Mouse (Mus musculus): ENCODE results near the gene Fzd5.

The Fzd5 gene

GRCm38 (mm10) chr1:64733453-64734245 lies 3.9 kb downstream of the Fzd5 start:
- no peak for DNase-seq

- no peak for DNase-seq
Measured at GRCm38 (mm10) chr1:64732637-64733200, 4.8 kb downstream of the Fzd5 start.

- no peak for DNase-seq
Measured at GRCm38 (mm10) chr1:64732161-64732560, 5.4 kb downstream of the Fzd5 start.

DNA sequence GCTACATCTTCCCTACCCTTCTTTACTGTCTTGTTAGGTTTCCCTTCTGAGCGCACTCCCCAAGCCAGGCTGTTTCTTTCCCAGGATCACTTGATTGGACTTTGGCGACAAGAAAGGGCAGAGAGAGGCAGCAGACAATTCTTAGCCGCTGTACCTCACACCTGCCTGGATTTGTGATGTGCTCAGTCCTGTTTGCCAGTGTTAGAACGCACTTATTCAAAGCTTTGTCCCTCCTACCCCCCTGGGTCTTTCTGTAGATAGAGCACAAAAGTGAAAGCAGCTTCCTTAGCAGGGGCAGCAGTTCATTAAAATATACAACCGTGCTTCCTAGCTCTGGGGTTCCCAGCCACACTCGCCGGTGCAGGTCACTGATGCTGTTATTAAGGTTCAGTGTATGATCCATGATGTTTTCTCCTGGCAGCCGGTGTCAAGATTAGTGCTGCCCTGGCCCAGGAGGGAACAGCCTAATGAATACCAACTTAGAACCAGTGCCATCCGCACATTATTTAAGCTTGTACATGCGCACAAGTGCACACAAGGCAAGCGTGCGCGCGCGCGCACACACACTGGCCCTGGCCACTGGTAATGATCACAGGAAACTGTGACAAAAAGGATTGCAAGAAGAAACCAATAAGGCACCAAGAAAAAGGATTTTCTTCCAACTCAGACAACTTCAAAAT lies 6.1 kb downstream of the Fzd5 start:
- no peak for DNase-seq

- no peak for DNase-seq
Measured at GRCm38 (mm10) chr1:64730046-64730445, 7.5 kb downstream of the Fzd5 start.

- DNase-seq: no peak
Measured at GRCm38 (mm10) chr1:64721034-64721587, 16.4 kb downstream of the Fzd5 start.

DNA sequence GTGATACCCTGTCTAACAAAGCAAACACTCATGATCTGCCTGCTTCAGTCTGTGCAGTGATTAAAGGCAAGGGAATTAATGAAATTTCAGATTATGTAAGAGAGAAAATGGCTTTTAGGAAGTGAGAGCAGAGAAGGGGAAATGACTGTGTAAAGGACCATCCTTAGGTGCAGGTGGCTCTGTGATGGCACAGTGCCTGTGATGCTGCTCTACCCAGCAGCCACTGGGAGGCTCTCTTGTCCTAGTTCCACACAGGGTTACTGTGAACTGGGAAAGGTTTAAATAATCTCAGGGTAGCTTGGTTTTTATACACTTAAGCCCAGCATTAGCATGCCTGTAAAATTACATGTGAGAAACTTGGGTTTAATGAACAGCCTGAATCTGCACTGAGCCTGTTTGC lies 20.0 kb downstream of the Fzd5 start:
- peak; percentile 60 to 67 for DNase-seq

GRCm38 (mm10) chr1:64716589-64717304 lies 20.8 kb downstream of the Fzd5 start:
- no peak for DNase-seq

DNA sequence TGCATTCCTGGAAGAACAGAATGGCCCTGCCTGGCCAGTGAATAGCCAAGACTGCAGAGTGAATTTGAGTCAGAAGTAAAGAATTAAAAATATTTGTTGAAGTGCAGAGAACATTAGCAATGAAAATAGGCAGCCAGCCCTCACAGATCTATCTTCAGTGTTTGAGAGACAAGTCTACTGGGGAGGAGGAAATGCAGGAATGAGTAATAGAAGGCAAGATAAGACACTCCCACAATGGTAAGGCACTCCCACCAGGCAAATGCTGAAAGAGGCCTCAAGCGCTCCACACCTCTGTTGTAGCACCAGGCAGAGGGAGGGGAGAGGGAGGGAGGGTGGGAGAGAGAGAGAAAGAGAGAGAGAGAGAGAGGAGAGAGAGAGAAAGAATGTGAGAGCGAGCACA lies 22.1 kb downstream of the Fzd5 start:
- DNase-seq: no peak

GRCm38 (mm10) chr1:64712006-64712760 lies 25.4 kb downstream of the Fzd5 start:
- no peak for DNase-seq

DNA sequence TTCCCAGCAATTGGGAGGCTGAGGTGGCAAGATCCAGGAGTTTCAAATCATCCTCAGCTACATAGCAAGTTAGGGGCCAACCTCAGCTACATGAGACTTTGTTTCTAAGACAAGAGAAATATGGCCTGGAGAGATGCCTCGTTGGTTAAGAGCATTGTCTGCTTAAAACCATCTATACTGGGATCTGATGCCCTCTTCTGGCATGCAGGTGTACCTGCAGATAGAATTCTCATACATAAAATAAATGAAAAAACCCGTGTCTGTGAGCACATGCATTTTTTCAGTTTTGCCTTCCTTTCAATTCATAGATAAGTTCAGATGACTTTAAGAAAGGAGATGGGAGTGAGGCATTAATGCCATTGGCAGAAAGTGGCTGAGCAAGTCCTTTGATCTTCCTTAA lies 27.7 kb downstream of the Fzd5 start:
- peak; percentile 45 to 49 for DNase-seq

- DNase-seq: no peak
Measured at GRCm38 (mm10) chr1:64706610-64707009, 30.9 kb downstream of the Fzd5 start.

- peak; percentile 65 to 70 for DNase-seq
Measured at GRCm38 (mm10) chr1:64705230-64705629, 32.3 kb downstream of the Fzd5 start.

GRCm38 (mm10) chr1:64701780-64702179 lies 35.8 kb downstream of the Fzd5 start:
- DNase-seq: no peak

GRCm38 (mm10) chr1:64695156-64695555 lies 42.4 kb downstream of the Fzd5 start:
- no peak for DNase-seq

DNA sequence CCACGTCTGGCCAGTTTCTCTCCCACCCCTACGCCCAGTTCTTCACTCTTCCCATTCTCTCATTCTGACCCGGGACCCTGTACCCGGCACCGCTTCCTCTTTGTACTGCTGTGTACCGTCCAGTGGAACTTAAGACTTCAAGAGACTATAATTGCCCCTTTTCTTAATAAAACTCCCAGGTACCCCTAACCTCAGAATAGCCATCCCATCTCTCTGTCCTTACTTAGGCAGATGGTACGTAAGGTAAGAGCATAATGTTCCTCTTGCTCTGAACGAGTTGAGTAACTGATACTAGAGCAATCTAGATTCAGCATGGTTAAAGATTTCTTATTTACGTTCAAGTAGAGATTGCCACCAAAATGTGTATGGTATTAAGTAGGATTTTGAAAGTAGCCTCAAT lies 46.0 kb downstream of the Fzd5 start:
- peak in 1 of 2 experiments; percentile 26 for DNase-seq

DNA sequence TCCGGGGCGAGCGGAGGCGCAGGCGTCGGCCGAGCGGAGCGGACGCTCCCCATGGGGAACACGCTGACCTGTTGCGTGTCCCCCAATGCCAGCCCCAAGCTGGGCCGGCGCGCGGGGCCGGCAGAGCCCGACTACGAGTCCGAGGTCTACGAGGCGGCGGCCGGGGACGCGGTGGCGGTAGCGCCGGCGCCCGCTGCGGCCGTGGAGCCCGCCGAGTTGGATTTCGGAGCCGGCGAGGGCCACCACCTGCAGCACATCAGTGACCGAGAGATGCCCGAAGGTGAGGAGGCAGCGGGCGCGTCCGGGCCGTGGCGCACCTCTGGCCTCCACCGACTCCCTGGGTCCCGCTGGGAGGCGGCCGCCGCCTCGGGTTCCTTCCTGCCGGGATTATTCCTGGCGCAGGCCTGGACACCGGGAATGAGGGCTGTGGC lies 46.4 kb downstream of the Fzd5 start:
- peak in 1 of 2 experiments; percentile 41 for DNase-seq

- DNase-seq: peak; percentile 97 to 99
Measured at GRCm38 (mm10) chr1:64690213-64691013, 47.1 kb downstream of the Fzd5 start, which contains the start of gene Ccnyl1. Gene Ccnyl1 (plus strand): TSS chr1:64690455.

DNA sequence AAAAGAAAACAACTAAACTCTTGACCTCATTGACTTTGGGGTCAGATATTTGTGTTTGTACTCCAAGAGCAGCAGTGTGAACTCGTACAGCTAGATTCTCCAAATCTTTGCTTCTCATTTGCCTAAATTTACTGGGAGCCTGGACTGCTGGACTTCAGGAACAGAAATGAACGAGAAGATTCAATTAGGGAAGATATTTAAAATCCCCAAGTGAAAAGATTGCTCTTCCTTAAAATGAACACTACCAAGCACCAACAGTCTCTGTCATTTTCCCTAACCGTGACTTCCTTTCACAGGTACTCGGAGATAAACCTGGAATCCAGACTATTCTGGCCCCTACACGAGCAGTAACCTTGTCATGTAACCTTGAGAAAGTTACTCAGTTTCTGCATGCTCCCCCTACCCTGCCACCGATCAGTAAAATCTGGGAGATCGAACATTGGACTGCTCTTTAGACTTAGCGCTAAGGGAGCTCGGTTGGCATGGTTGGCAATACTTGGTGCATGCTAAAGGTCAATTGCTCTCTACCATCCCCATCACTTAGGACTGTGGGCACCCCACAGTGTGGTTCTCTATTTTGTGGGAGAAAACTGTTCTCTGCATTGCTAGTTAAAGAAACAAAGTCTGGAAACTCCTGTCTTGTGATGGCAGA lies 47.9 kb downstream of the Fzd5 start:
- DNase-seq: peak; percentile 5 to 12

DNA sequence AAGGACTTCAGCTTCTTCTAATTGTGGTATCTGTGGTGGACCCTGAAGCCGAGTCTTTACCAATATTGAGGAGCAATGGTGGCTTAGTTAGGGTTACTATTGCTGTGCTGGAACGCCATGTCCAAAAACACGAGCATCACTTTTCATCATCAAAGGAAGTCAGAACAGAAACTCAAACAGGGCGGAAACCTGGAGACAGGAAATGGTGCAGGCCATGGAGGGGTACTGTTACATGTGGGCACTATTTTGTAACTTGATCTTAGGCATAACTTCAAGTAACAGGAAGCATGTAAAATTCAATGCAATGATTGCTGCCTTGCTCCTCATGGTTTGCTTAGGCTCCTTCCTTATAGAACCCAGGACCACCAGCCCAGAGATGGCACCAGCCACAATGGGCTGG lies 49.5 kb downstream of the Fzd5 start:
- no peak for DNase-seq

- DNase-seq: no peak
Measured at GRCm38 (mm10) chr1:64684440-64684839, 53.1 kb downstream of the Fzd5 start.
